Mouse (Mus musculus): Measurements from ENCODE around the gene Creb3l2.
"Not testable (repeated sequence)": the region's sequence is repeated elsewhere in the genome, so short reads cannot be mapped to it uniquely, and the experiment has no call there.

GRCm38 (mm10) chr6:37377387-37377786 lies 64.6 kb downstream of the Creb3l2 start:
- not testable (repeated sequence) for TF ChIP-seq CTCF, POLR2A (IDR thresholded peaks at IDR 0.05; ENCODE audit: extremely low read depth, insufficient read depth, low read length)
